Mouse (Mus musculus) intestine, postnatal 0 days (tissue): ENCODE measurements around the gene Abhd14b. TPM values are rescaled to one million over a fixed set of nuclear protein-coding genes. Genes with fewer than 3 reads are reported as not detected.

ENCODE experiments used
- ATAC-seq: fragments of 200-750 bp; cut with Nextera tagmentation; 2 replicates; pipeline ENCODE4 v1.8.0; 2017; ENCODE audit warnings: mild to moderate bottlenecking, moderate TSS enrichment, moderate library complexity
- H3K27ac ChIP-seq: fragments of 300-500 bp; sonication (generic); 2 replicates; pipeline ENCODE4 v1.5.1; 2014; ENCODE audit warnings: mild to moderate bottlenecking, low read depth, low read length, moderate library complexity
- H3K27me3 ChIP-seq: fragments of 300-500 bp; sonication (generic); replicated peaks from 2 replicates; pipeline ENCODE4 v1.6.1; 2014; ENCODE audit warnings: low read length, mixed read lengths; ENCODE audit not compliant: control insufficient read depth, insufficient read depth
- H3K36me3 ChIP-seq: fragments of 300-500 bp; sonication (generic); 2 replicates; pipeline ENCODE4 v1.6.1; 2014; ENCODE audit warnings: mild to moderate bottlenecking, moderate library complexity; ENCODE audit not compliant: control insufficient read depth, insufficient read depth
- H3K4me1 ChIP-seq: fragments of 300-500 bp; sonication (generic); replicated peaks from 2 replicates; pipeline ENCODE4 v1.6.1; 2014; ENCODE audit warnings: antibody characterized with exemption, low read length, mixed read lengths; ENCODE audit not compliant: control insufficient read depth, insufficient read depth
- H3K4me2 ChIP-seq: fragments of 300-500 bp; sonication (generic); replicated peaks from 2 replicates; pipeline ENCODE4 v1.6.1; 2014; ENCODE audit warnings: low read depth, mild to moderate bottlenecking, moderate library complexity
- H3K4me3 ChIP-seq: fragments of 300-500 bp; sonication (generic); 2 replicates; pipeline ENCODE4 v1.5.1; 2014; ENCODE audit warnings: low read depth, low read length
- H3K9ac ChIP-seq: fragments of 300-500 bp; sonication (generic); 2 replicates; pipeline ENCODE4 v1.6.1; 2014; ENCODE audit warnings: mild to moderate bottlenecking, low read depth, low read length
- H3K9me3 ChIP-seq: fragments of 300-500 bp; sonication (generic); 2 replicates; pipeline ENCODE4 v1.6.1; 2016; ENCODE audit warnings: mixed run types; ENCODE audit not compliant: control insufficient read depth
- CTCF ChIP-seq: sonication (generic); IDR thresholded peaks from 2 replicates; pipeline ENCODE4 v1.5.1; 2016; ENCODE audit warnings: low read depth, mild to moderate bottlenecking, control low read depth, antibody characterized with exemption, moderate library complexity
- WGBS: fragments of 180-500 bp; shearing (Covaris S2); extraction: QIAGEN DNeasy Blood & Tissue Kit; methylation state at CpG from one replicate; pipeline ENCODE4 v1.1.7; 2014; 5-methylcytosine and 5-hydroxymethylcytosine counted together
- polyA plus RNA-seq: library from polyadenylated mRNA; unstranded; fragments of >200 nt; fragmentation: Nextera tagmentation; extraction: Ambion mirVana; gene quantifications from 2 replicates; pipeline ENCODE4 v1.2.1, GENCODE M21; 2015

Gene Abhd14b
- polyA plus RNA-seq, 1 experiment from 2014 or later: 38.1 TPM

GRCm38 (mm10) chr9:106471892-106472291 is 24.6 kb downstream of the Abhd14b start:
- H3K27ac ChIP-seq: no peak overlapping the region
- no peak overlapping the region for H3K9ac ChIP-seq
- H3K9me3 ChIP-seq: no peaks in the 10 kb centered on the region
- TF ChIP-seq CTCF: no peak; the same call in 1 of the 2 replicates
- no peaks in the 10 kb centered on the region; the same call in 1 of the 2 replicates for H3K36me3 ChIP-seq
- ATAC-seq: no peak; the same call in 1 of the 2 replicates
- WGBS: 25% methylated on average over 5 of the region's 5 CpGs
- H3K4me1 ChIP-seq: peaks cover 8% of the 10 kb centered on the region
- peak overlapping the region; percentile 50; the same call in 1 of the 2 replicates for H3K4me2 ChIP-seq
- no peak overlapping the region for H3K4me3 ChIP-seq
- H3K27me3 ChIP-seq: no peaks in the 10 kb centered on the region

GRCm38 (mm10) chr9:106472321-106472720 is 25.1 kb downstream of the Abhd14b start:
- H3K4me1 ChIP-seq: peaks cover 8% of the 10 kb centered on the region
- no peaks in the 10 kb centered on the region for H3K27me3 ChIP-seq
- H3K9ac ChIP-seq: no peak overlapping the region
- H3K27ac ChIP-seq: peak overlapping the region; percentile 24; the same call in 1 of the 2 replicates
- H3K4me3 ChIP-seq: no peak overlapping the region
- H3K4me2 ChIP-seq: no peak overlapping the region
- no peak for ATAC-seq
- 47% methylated on average over 4 of the region's 4 CpGs for WGBS
- H3K9me3 ChIP-seq: no peaks in the 10 kb centered on the region
- TF ChIP-seq CTCF: no peak
- H3K36me3 ChIP-seq: no peaks in the 10 kb centered on the region; the same call in 1 of the 2 replicates

- ATAC-seq: no peak
- H3K36me3 ChIP-seq: no peaks in the 10 kb centered on the region; the same call in 1 of the 2 replicates
- no peak overlapping the region for H3K9ac ChIP-seq
- H3K4me2 ChIP-seq: no peak overlapping the region
- no peak overlapping the region for H3K4me3 ChIP-seq
- no peaks in the 10 kb centered on the region for H3K9me3 ChIP-seq
- peaks cover 8% of the 10 kb centered on the region for H3K4me1 ChIP-seq
- no peak for TF ChIP-seq CTCF
- no peaks in the 10 kb centered on the region for H3K27me3 ChIP-seq
- 79% methylated on average over 16 of the region's 16 CpGs for WGBS
- H3K27ac ChIP-seq: no peak overlapping the region
Measured at GRCm38 (mm10) chr9:106473081-106473752, 26.0 kb downstream of the Abhd14b start.

GRCm38 (mm10) chr9:106473753-106474105 is 26.5 kb downstream of the Abhd14b start:
- no peak overlapping the region for H3K9ac ChIP-seq
- peaks cover 8% of the 10 kb centered on the region for H3K4me1 ChIP-seq
- ATAC-seq: no peak
- H3K27me3 ChIP-seq: no peaks in the 10 kb centered on the region
- no peaks in the 10 kb centered on the region for H3K9me3 ChIP-seq
- H3K36me3 ChIP-seq: no peaks in the 10 kb centered on the region; the same call in 1 of the 2 replicates
- WGBS: 80% methylated on average over 5 of the region's 5 CpGs
- H3K4me2 ChIP-seq: no peak overlapping the region
- H3K27ac ChIP-seq: no peak overlapping the region
- no peak overlapping the region for H3K4me3 ChIP-seq
- TF ChIP-seq CTCF: no peak

- H3K4me2 ChIP-seq: no peak overlapping the region
- H3K4me1 ChIP-seq: peaks cover 8% of the 10 kb centered on the region
- no peak for ATAC-seq
Measured at GRCm38 (mm10) chr9:106474456-106474855, 27.2 kb downstream of the Abhd14b start.

GRCm38 (mm10) chr9:106475046-106475445 is 27.8 kb downstream of the Abhd14b start:
- no peak for ATAC-seq

More at GRCm38 (mm10) chr9:106474456-106474855, 27.2 kb downstream of the Abhd14b start:
- Histone ChIP-seq H3K36me3 (peaks cover 6% of the 10 kb centered on the region; the same call in 1 of the 2 replicates), H3K9ac (no peak overlapping the region), H3K9me3 (no peaks in the 10 kb centered on the region), H3K27me3 (no peaks in the 10 kb centered on the region), H3K4me3 (no peak overlapping the region), H3K27ac (no peak overlapping the region)
- TF ChIP-seq CTCF: peak; percentile 89
- 12% methylated on average over 6 of the region's 6 CpGs for WGBS

More at GRCm38 (mm10) chr9:106475046-106475445, 27.8 kb downstream of the Abhd14b start:
- 0 out of 2 replicates have a peak overlapping the region, but pooled peaks have one; percentile 53 for H3K4me2 ChIP-seq
- TF ChIP-seq CTCF: no peak
- H3K9me3 ChIP-seq: no peaks in the 10 kb centered on the region
- H3K9ac ChIP-seq: no peak overlapping the region
- no peak overlapping the region for H3K27ac ChIP-seq
- 70% methylated on average over 7 of the region's 7 CpGs for WGBS
- H3K36me3 ChIP-seq: peaks cover 12% of the 10 kb centered on the region; the same call in 1 of the 2 replicates
- no peak overlapping the region for H3K4me3 ChIP-seq
- H3K27me3 ChIP-seq: no peaks in the 10 kb centered on the region
- H3K4me1 ChIP-seq: peaks cover 8% of the 10 kb centered on the region
